Mouse (Mus musculus) cortical plate, adult 2 months (tissue): ENCODE measurements around the gene Grap.

ENCODE experiments used
- CTCF ChIP-seq: fragments of 200-500 bp; IDR thresholded peaks from 2 replicates; pipeline ENCODE4 v1.5.1; 2011; ENCODE audit warnings: mild to moderate bottlenecking, control low read depth, low read length; ENCODE audit not compliant: insufficient read depth; ENCODE audit errors: extremely low read depth
- POLR2A ChIP-seq: fragments of 200-500 bp; IDR thresholded peaks from 2 replicates; pipeline ENCODE4 v1.6.1; 2011; ENCODE audit warnings: mild to moderate bottlenecking, low read length, control low read depth; ENCODE audit not compliant: insufficient read depth; ENCODE audit errors: extremely low read depth

- TF ChIP-seq CTCF (no peak), POLR2A (no peak)
Measured at GRCm38 (mm10) chr11:61629621-61630020, 23.4 kb upstream of the Grap start.
